Mouse (Mus musculus) liver, embryonic 11.5 days (tissue): Measurements from ENCODE around the gene Bend5. TPM values are rescaled to one million over a fixed set of nuclear protein-coding genes. Genes with fewer than 3 reads are reported as not detected.

Experiments
- ATAC-seq: fragments of 200-750 bp; cut with Nextera tagmentation; replicated peaks from 2 replicates; pipeline ENCODE4 v1.8.0; 2017; ENCODE audit warnings: moderate number of reproducible peaks, mild to moderate bottlenecking, moderate TSS enrichment, moderate library complexity; ENCODE audit not compliant: low FRiP score
- DNase-seq: peaks from one replicate; pipeline ENCODE4 v3.0.0-alpha.2; 2017; ENCODE audit warnings: low spot score
- H3K27ac ChIP-seq: fragments of 300-500 bp; sonication (generic); 2 replicates; pipeline ENCODE4 v1.5.1; 2014; ENCODE audit warnings: mild to moderate bottlenecking, low read depth, low read length, control low read depth
- H3K27me3 ChIP-seq: fragments of 300-500 bp; sonication (generic); replicated peaks from 2 replicates; pipeline ENCODE4 v1.6.1; 2014; ENCODE audit warnings: low read length, mixed read lengths; ENCODE audit not compliant: control insufficient read depth, insufficient read depth
- H3K36me3 ChIP-seq: fragments of 300-500 bp; sonication (generic); 2 replicates; pipeline ENCODE4 v1.6.1; 2014; ENCODE audit warnings: mild to moderate bottlenecking, low read length, moderate library complexity, mixed read lengths; ENCODE audit not compliant: control insufficient read depth, insufficient read depth
- H3K4me1 ChIP-seq: fragments of 300-500 bp; sonication (generic); replicated peaks from 2 replicates; pipeline ENCODE4 v1.6.1; 2014; ENCODE audit warnings: low read length, mixed read lengths; ENCODE audit not compliant: control insufficient read depth, insufficient read depth
- H3K4me2 ChIP-seq: fragments of 300-500 bp; sonication (generic); 2 replicates; pipeline ENCODE4 v1.6.1; 2014; ENCODE audit warnings: mild to moderate bottlenecking, control low read depth, moderate library complexity
- H3K4me3 ChIP-seq: fragments of 300-500 bp; sonication (generic); 2 replicates; pipeline ENCODE4 v1.5.1; 2014; ENCODE audit warnings: low read depth, low read length, control low read depth
- H3K9ac ChIP-seq: fragments of 300-500 bp; sonication (generic); 2 replicates; pipeline ENCODE4 v1.6.1; 2014; ENCODE audit warnings: low read depth, low read length, control low read depth
- H3K9me3 ChIP-seq: fragments of 300-500 bp; sonication (generic); 2 replicates; pipeline ENCODE4 v1.6.1; 2016; ENCODE audit warnings: low read length, inconsistent platforms, mixed read lengths; ENCODE audit not compliant: control insufficient read depth
- WGBS: fragments of 180-500 bp; shearing (Covaris S2); extraction: QIAGEN DNeasy Blood & Tissue Kit; methylation state at CpG from one replicate; pipeline ENCODE4 v1.1.7; 2014; 5-methylcytosine and 5-hydroxymethylcytosine counted together
- polyA plus RNA-seq: library from polyadenylated mRNA; unstranded; fragments of >200 nt; fragmentation: Nextera tagmentation; extraction: Ambion mirVana; gene quantifications from 2 replicates; pipeline ENCODE4 v1.2.1, GENCODE M21; 2014

Gene Bend5
- polyA plus RNA-seq, 1 experiment from 2014 or later: 7.4 TPM

DNA sequence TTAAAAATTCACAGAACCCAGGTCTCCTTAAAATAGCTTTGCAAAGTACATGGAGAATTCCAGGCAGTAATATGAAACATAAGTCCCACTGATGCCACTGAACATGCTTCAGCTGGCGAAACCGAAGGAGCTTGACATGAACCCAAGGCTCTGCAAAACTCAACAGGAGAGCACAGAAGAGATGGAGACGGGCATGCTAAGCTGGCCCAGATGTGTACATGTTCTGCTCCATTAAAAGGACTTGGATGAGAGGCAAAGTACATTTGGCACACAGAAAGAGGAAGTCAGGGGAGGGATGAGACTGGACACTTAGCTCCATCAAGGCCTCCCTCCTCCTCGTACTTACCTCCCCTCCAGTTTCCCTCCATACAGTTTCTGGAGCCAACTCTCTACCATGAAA lies 4.1 kb upstream of the Bend5 start:
- ATAC-seq (no peak), DNase-seq (no peak)
- Histone ChIP-seq H3K9ac (no peak overlapping the region), H3K36me3 (no peaks in the 10 kb centered on the region), H3K4me2 (no peak overlapping the region), H3K4me1 (no peaks in the 10 kb centered on the region; the same call in 1 of the 2 replicates), H3K9me3 (no peaks in the 10 kb centered on the region), H3K27ac (no peak overlapping the region), H3K27me3 (peaks cover 22% of the 10 kb centered on the region), H3K4me3 (no peak overlapping the region)
- WGBS: 82% methylated on average over 4 of the region's 4 CpGs

DNA sequence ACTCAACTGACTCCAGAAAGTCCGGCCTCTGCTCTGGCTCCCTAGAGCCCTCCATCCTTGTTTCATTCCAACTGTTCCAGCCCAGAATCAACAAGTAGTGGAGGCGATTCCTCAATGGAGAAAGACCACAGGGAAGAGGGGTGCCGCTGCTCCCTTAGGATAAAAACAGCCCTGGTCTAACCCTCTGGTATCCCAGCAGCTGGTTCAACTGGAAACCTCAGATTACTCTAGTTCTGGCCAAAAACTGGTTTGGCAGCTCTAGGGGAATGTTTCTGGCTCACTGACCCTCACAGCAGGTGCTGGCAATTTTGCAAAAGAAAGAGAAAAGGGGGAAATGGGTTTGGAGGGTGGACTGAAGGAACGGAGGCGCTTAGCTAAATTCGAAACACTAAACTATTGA lies 407 bp upstream of the Bend5 start:
- H3K4me1 ChIP-seq: no peaks in the 10 kb centered on the region; the same call in 1 of the 2 replicates
- no peak overlapping the region for H3K27ac ChIP-seq
- DNase-seq (peak; percentile 33), ATAC-seq (no peak)
- H3K4me3 ChIP-seq: peak overlapping the region; percentile 59
- no peaks in the 10 kb centered on the region for H3K9me3 ChIP-seq
- WGBS: 5% methylated on average over 6 of the region's 6 CpGs
- H3K27me3 ChIP-seq: peaks cover 26% of the 10 kb centered on the region
- H3K36me3 ChIP-seq: no peaks in the 10 kb centered on the region; the same call in 1 of the 2 replicates
- peak overlapping the region; percentile 62 for H3K4me2 ChIP-seq
- H3K9ac ChIP-seq: peak overlapping the region; percentile 60; the same call in 1 of the 2 replicates

DNA sequence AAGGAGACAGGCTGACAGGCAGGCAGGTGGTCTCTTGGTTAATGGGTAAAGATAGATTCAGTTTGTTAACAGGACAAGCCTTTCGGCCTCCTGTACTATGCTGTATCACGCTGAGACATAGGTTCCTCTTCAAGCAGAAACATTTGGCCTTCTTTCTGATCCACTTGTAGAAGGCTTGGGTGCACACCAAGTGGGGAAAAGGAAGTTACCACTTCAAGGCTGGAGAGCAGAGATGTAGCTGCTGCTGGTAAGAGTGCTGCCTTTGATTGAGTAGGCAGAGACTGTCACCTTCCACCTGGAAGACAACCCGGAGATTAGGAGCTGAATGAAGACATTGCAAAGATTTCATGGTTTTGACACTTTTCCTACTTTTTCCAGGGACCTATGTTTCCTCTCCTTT lies 1.3 kb downstream of the Bend5 start:
- Histone ChIP-seq H3K4me2 (peak overlapping the region; percentile 62; the same call in 1 of the 2 replicates), H3K9me3 (no peaks in the 10 kb centered on the region), H3K27me3 (peaks cover 26% of the 10 kb centered on the region), H3K27ac (no peak overlapping the region), H3K4me1 (no peaks in the 10 kb centered on the region; the same call in 1 of the 2 replicates), H3K4me3 (no peak overlapping the region), H3K9ac (no peak overlapping the region), H3K36me3 (no peaks in the 10 kb centered on the region; the same call in 1 of the 2 replicates)
- DNase-seq (no peak), ATAC-seq (no peak)
- WGBS: 56% methylated on average over 3 of the region's 3 CpGs

DNA sequence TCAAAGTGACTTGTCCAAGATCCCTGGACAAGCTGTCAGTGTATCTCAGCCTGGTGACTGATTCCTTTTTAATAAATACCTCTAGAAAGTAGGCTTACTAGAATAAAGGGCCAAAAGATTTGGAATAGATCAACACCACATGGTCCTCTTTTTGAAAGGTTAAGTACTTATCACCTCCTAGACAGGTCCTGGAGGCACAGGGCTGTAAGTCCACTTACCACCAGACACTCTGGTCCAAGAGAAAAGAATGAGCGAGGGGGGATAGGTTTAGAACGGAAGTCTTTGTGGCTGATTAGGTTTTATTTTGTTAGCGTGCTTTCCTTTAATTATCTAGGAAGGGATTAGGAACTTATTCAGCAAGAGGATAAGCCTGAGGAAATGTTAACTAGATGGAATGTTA lies 1.7 kb downstream of the Bend5 start:
- Histone ChIP-seq H3K4me1 (no peaks in the 10 kb centered on the region; the same call in 1 of the 2 replicates), H3K27ac (no peak overlapping the region), H3K4me2 (no peak overlapping the region), H3K27me3 (peaks cover 26% of the 10 kb centered on the region), H3K36me3 (no peaks in the 10 kb centered on the region; the same call in 1 of the 2 replicates), H3K4me3 (no peak overlapping the region), H3K9me3 (no peaks in the 10 kb centered on the region), H3K9ac (no peak overlapping the region)
- ATAC-seq (no peak), DNase-seq (no peak)
- 57% methylated on average over 3 of the region's 3 CpGs for WGBS

DNA sequence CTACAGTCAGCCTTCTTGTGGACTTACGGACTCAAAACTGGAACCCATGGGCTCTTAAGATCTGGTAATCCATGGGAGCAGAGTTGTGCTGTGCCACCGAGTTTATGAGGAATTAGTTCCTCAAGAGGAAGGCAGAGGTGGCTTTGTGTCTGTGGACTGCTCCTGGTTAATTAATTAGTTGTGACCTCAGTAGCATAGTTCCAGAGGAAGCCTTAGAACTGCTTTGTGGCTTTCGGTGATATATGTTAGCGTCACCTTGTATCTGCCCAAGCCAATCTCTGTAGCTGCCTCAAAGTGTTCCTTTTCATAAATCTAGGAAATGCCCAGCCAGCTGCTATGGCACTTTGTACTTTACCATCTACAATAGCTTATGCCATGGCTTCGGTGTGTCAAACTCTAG lies 2.9 kb downstream of the Bend5 start:
- no peak overlapping the region for H3K4me2 ChIP-seq
- H3K9me3 ChIP-seq: no peaks in the 10 kb centered on the region
- 86% methylated on average over 5 of the region's 5 CpGs for WGBS
- no peak overlapping the region for H3K9ac ChIP-seq
- no peaks in the 10 kb centered on the region; the same call in 1 of the 2 replicates for H3K36me3 ChIP-seq
- no peak overlapping the region for H3K27ac ChIP-seq
- DNase-seq (no peak), ATAC-seq (no peak)
- H3K27me3 ChIP-seq: peaks cover 23% of the 10 kb centered on the region
- no peak overlapping the region for H3K4me3 ChIP-seq
- H3K4me1 ChIP-seq: no peaks in the 10 kb centered on the region; the same call in 1 of the 2 replicates

DNA sequence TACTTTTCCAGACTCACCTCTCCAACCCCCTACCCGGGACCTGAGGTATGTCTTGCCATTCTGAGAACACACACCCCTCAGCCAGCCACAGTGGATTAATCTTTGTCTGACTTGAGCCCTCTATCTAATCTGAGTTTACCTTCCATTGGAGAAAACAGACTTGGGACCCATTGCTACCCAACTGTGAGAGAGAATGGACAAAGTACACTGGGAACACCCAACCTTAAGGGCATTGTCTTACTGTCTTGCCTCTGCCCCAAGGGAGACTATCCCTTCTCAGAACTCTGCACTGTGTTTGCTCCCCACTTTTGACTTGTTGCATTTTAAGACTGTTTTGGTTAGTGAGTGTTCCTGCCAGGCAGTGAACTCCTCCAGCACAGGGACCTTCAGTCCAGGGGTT lies 4.7 kb downstream of the Bend5 start:
- DNase-seq (no peak), ATAC-seq (no peak)
- H3K4me2 ChIP-seq: no peak overlapping the region
- peaks cover 16% of the 10 kb centered on the region for H3K27me3 ChIP-seq
- no peaks in the 10 kb centered on the region; the same call in 1 of the 2 replicates for H3K36me3 ChIP-seq
- H3K4me3 ChIP-seq: no peak overlapping the region
- H3K27ac ChIP-seq: no peak overlapping the region
- no peak overlapping the region for H3K9ac ChIP-seq
- no peaks in the 10 kb centered on the region for H3K9me3 ChIP-seq
- 69% methylated on average over 1 of the region's 1 CpGs for WGBS
- no peaks in the 10 kb centered on the region; the same call in 1 of the 2 replicates for H3K4me1 ChIP-seq

DNA sequence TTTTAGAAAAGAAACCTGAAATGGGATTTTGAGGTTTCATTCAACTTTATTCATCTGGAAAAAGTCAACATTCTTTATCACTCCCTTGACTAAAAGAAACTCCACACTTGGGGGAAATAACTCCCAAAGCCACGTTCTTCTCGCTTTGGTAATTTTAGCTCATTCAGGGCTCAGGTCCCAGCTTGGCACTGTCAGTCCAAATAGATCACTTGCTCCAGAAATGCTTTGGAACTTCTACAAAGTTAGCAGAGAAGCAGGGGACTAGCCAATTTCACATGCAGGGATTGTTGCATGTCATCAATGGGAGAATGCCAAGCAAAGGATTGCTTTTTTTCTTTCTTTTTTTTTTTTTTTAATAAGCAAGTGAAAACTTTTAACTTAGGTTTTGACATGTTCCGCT lies 5.2 kb downstream of the Bend5 start:
- no peak for ATAC-seq
- 90% methylated on average over 3 of the region's 3 CpGs for WGBS

DNA sequence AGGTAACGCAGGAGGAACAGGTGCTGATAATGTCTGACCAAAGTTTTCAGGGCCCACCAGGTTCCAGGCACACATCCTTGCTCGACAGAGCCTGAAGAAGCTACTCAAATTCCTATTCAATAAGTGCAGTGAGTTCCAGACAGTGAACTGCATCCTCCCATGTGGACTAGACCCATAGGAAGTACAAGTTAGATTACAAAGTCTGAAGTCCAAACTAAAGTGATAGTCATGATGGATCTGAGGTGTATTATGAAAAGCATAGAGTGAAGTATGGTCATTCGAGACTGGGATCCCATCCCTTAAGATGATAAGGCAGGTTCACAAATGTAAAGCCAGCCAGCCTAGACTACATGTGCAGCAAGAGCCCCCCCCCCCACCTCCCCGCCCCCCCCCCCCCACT lies 6.1 kb downstream of the Bend5 start:
- no peak overlapping the region for H3K4me3 ChIP-seq
- H3K9ac ChIP-seq: no peak overlapping the region
- H3K36me3 ChIP-seq: no peaks in the 10 kb centered on the region; the same call in 1 of the 2 replicates
- ATAC-seq (no peak), DNase-seq (no peak)
- 73% methylated on average over 4 of the region's 4 CpGs for WGBS
- no peaks in the 10 kb centered on the region for H3K9me3 ChIP-seq
- no peaks in the 10 kb centered on the region for H3K4me1 ChIP-seq
- H3K27me3 ChIP-seq: peaks cover 2% of the 10 kb centered on the region; the same call in 1 of the 2 replicates
- H3K4me2 ChIP-seq: no peak overlapping the region
- H3K27ac ChIP-seq: no peak overlapping the region

More for the DNA sequence above, 5.2 kb downstream of the Bend5 start:
- H3K4me3 ChIP-seq: no peak overlapping the region
- H3K4me1 ChIP-seq: no peaks in the 10 kb centered on the region; the same call in 1 of the 2 replicates
- H3K27me3 ChIP-seq: peaks cover 11% of the 10 kb centered on the region
- no peak overlapping the region for H3K4me2 ChIP-seq
- H3K27ac ChIP-seq: no peak overlapping the region
- H3K36me3 ChIP-seq: no peaks in the 10 kb centered on the region; the same call in 1 of the 2 replicates
- H3K9ac ChIP-seq: no peak overlapping the region
- H3K9me3 ChIP-seq: no peaks in the 10 kb centered on the region
- DNase-seq: no peak

DNA sequence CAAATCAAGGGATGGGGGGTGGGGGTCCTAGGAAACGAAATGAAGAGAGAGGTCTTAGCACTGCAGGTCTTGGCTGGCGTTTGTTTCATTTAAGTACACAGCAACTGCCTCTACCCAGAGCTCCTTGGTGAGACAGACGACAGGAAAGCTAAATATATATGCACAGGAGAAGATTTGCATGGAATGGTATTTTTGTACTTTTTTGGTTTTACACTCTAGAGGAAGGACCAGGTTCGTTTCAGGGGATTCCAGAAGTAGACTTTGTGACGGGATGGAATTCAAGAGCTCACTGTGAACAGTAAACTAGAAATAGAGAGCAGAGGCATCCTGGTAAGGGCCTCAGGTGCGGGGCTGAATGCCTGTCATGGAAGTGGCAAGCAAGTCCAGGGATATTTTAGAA lies 7.0 kb downstream of the Bend5 start:
- H3K27me3 ChIP-seq: 0 out of 2 replicates have a peak, but pooled peaks cover 2% of the 10 kb centered on the region
- no peak overlapping the region for H3K9ac ChIP-seq
- WGBS: 83% methylated on average over 6 of the region's 6 CpGs
- H3K4me1 ChIP-seq: no peaks in the 10 kb centered on the region
- H3K36me3 ChIP-seq: no peaks in the 10 kb centered on the region; the same call in 1 of the 2 replicates
- no peak overlapping the region for H3K4me2 ChIP-seq
- no peak overlapping the region for H3K27ac ChIP-seq
- H3K4me3 ChIP-seq: no peak overlapping the region
- H3K9me3 ChIP-seq: no peaks in the 10 kb centered on the region
- no peak for ATAC-seq
- no peak for DNase-seq
